ENCODE assay signal across 8 mouse cellular contexts in genomic region chr2:172221656-172222393, GRCm38 (mm10). TPM values are rescaled to one million over a fixed set of nuclear protein-coding genes. Genes with fewer than 3 reads are reported as not detected.
DNase-seq lines count a peak whose midpoint lies in the region.

No protein-coding gene starts in this region.

- intact Hi-C loops in gastrocnemius, postnatal 36 days (cut with DNase I) = loop anchor here (5.0 to 10.0 kb wide), 3 partner anchors 105 to 283 kb away; partner anchors contain the start of gene Rtf2

- peak; percentile 47 to 81 for DNase-seq in adrenal gland, adult (ENCODE audit: inconsistent age in 2 of 2, low spot score in 1 of 2)
- no peak for DNase-seq in adrenal gland, adult 8-10 months
- DNase-seq in MN1 (ENCODE audit: low spot score) = peak; percentile 69
- peak; percentile 82 to 89 for DNase-seq in cerebellum, postnatal 10 days
- DNase-seq in gastrocnemius, postnatal 36 days = peak; percentile 39 to 46
- DNase-seq in layer of hippocampus, adult 18-20 months (ENCODE audit: low spot score in 2 of 2) = peak; percentile 51 to 77
- peak; percentile 69 for DNase-seq in lung, postnatal 10 days
- peak; percentile 89 for DNase-seq in right cerebral cortex, postnatal 4 days

RNA-seq across cellular contexts. Expression of gene Mc3r, which starts 26.5 kb away (rescaled TPM):
- not detected for total RNA-seq in adrenal gland, adult 8-10 months (2022)
- not detected for total RNA-seq in gastrocnemius, postnatal 36 days (2021)
- under 1 TPM; 0.22 to 0.28 TPM for total RNA-seq in layer of hippocampus, adult 18-20 months (2021)
